Mouse (Mus musculus): ENCODE data around the gene Klf16. TPM values are rescaled to one million over a fixed set of nuclear protein-coding genes. Genes with fewer than 3 reads are reported as not detected.

The Klf16 gene
- polyA plus RNA-seq, 1 experiment from 2014 or later: 12.1 TPM

- Histone ChIP-seq H3K4me1 (replicated peaks; ENCODE audit: control insufficient read depth, insufficient read depth, low read length) (0 out of 2 replicates have a peak, but pooled peaks cover 4% of the 10 kb centered on the region), H3K4me3 (ENCODE audit: low read depth, low read length) (no peak overlapping the region), H3K4me2 (ENCODE audit: low read length) (no peak overlapping the region), H3K9me3 (ENCODE audit: control insufficient read depth, low read length) (no peaks in the 10 kb centered on the region), H3K9ac (ENCODE audit: low read length) (no peak overlapping the region), H3K27ac (ENCODE audit: low read depth) (no peak overlapping the region), H3K27me3 (replicated peaks; ENCODE audit: control insufficient read depth, insufficient read depth, low read length) (peaks cover 22% of the 10 kb centered on the region), H3K36me3 (ENCODE audit: control insufficient read depth, insufficient read depth, low read length) (no peaks in the 10 kb centered on the region)
- ATAC-seq (replicated peaks; ENCODE audit: low FRiP score, low TSS enrichment, low read depth): no peak
- DNase-seq (ENCODE audit: low spot score): no peak
- 89% methylated on average over 11 of the region's 11 CpGs for WGBS
Observed at GRCm38 (mm10) chr10:80532783-80533182, 44.3 kb downstream of the Klf16 start.

GRCm38 (mm10) chr10:80526172-80526571 lies 50.9 kb downstream of the Klf16 start:
- DNase-seq (ENCODE audit: low spot score) (no peak), ATAC-seq (replicated peaks; ENCODE audit: low FRiP score, low TSS enrichment, low read depth) (peak; percentile 84; the same call in 1 of the 2 replicates)
- no peak overlapping the region for H3K4me3 ChIP-seq (ENCODE audit: low read depth, low read length)
- H3K36me3 ChIP-seq (ENCODE audit: control insufficient read depth, insufficient read depth, low read length): no peaks in the 10 kb centered on the region
- 0 out of 2 replicates have a peak, but pooled peaks cover 4% of the 10 kb centered on the region for H3K9me3 ChIP-seq (ENCODE audit: control insufficient read depth, low read length)
- no peak overlapping the region for H3K27ac ChIP-seq (ENCODE audit: low read depth)
- peaks cover 8% of the 10 kb centered on the region; the same call in 1 of the 2 replicates for H3K4me1 ChIP-seq (replicated peaks; ENCODE audit: control insufficient read depth, insufficient read depth, low read length)
- H3K27me3 ChIP-seq (replicated peaks; ENCODE audit: control insufficient read depth, insufficient read depth, low read length): no peaks in the 10 kb centered on the region
- peak overlapping the region; percentile 5; the same call in 1 of the 2 replicates for H3K4me2 ChIP-seq (ENCODE audit: low read length)
- H3K9ac ChIP-seq (ENCODE audit: low read length): no peak overlapping the region
- WGBS: 16% methylated on average over 9 of the region's 9 CpGs

DNA sequence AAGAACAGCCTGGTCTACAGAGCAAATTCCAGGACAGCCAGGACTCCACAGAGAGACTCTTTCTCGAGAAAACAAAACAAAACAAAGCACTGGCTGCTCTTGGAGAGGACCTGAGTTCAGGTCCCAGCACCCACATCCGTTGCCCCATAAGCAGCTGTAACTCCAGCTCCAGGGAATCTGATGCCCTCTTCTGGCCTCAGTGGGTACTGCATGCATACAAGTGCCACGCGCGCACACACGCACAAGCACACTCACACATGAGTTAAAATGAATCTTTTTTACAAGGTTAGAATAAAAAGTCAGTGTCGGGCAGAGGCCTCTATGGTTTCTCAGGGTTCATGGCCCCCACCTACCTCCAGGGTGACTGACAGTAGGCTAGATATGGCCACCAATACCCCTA lies 53.8 kb downstream of the Klf16 start:
- no peak for DNase-seq (ENCODE audit: low spot score)
- no peak overlapping the region for H3K4me2 ChIP-seq (ENCODE audit: low read length)
- no peaks in the 10 kb centered on the region for H3K27me3 ChIP-seq (replicated peaks; ENCODE audit: control insufficient read depth, insufficient read depth, low read length)
- 89% methylated on average over 7 of the region's 7 CpGs for WGBS
- H3K36me3 ChIP-seq (ENCODE audit: control insufficient read depth, insufficient read depth, low read length): no peaks in the 10 kb centered on the region
- H3K27ac ChIP-seq (ENCODE audit: low read depth): no peak overlapping the region
- H3K9ac ChIP-seq (ENCODE audit: low read length): no peak overlapping the region
- H3K4me3 ChIP-seq (ENCODE audit: low read depth, low read length): no peak overlapping the region
- H3K4me1 ChIP-seq (replicated peaks; ENCODE audit: control insufficient read depth, insufficient read depth, low read length): peaks cover 8% of the 10 kb centered on the region; the same call in 1 of the 2 replicates
- ATAC-seq (replicated peaks; ENCODE audit: low FRiP score, low TSS enrichment, low read depth): no peak
- H3K9me3 ChIP-seq (ENCODE audit: control insufficient read depth, low read length): 0 out of 2 replicates have a peak, but pooled peaks cover 4% of the 10 kb centered on the region

DNA sequence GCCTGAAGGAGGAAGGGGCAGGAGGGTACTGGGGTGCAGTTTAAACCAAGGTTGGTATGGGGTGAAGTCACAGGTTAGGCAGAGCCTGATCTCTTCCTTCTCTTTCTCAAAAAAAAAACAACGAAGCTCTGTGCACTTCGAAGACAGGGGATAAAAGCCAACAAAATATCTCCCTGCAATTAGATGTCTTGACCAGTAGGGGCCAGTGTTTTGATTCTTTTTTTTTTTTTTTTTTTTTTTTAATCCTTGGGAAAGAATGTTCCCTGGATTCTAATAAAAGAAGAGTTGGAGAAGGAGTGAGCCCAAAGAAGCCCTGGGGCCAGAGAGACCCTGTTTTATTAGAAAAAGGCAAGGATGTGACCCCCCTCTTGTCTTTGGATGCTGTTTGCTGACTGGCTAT lies 57.8 kb downstream of the Klf16 start:
- ATAC-seq (replicated peaks; ENCODE audit: low FRiP score, low TSS enrichment, low read depth) (no peak), DNase-seq (ENCODE audit: low spot score) (no peak)
- H3K27me3 ChIP-seq (replicated peaks; ENCODE audit: control insufficient read depth, insufficient read depth, low read length): peaks cover 15% of the 10 kb centered on the region
- 71% methylated on average over 2 of the region's 2 CpGs for WGBS
- no peak overlapping the region for H3K4me2 ChIP-seq (ENCODE audit: low read length)
- H3K9me3 ChIP-seq (ENCODE audit: control insufficient read depth, low read length): 0 out of 2 replicates have a peak, but pooled peaks cover 4% of the 10 kb centered on the region
- H3K36me3 ChIP-seq (ENCODE audit: control insufficient read depth, insufficient read depth, low read length): no peaks in the 10 kb centered on the region
- H3K9ac ChIP-seq (ENCODE audit: low read length): no peak overlapping the region
- H3K4me1 ChIP-seq (replicated peaks; ENCODE audit: control insufficient read depth, insufficient read depth, low read length): no peaks in the 10 kb centered on the region
- H3K27ac ChIP-seq (ENCODE audit: low read depth): no peak overlapping the region
- H3K4me3 ChIP-seq (ENCODE audit: low read depth, low read length): no peak overlapping the region

Small RNA genes lying within 50 kb of the gene (microRNA-seq; reads per million reads assigned to microRNA genes)
- gene Mir6912: not detected

Other genes starting within 250 kb of the Klf16 start
- gene Pcsk4, start 247.8 kb downstream of the Klf16 start, polyA plus RNA-seq (2014; fragmentation: Nextera tagmentation; extraction: Ambion mirVana): 6.8 and 7.3 TPM in 2 replicates
- 42.4 and 58.1 TPM in 2 replicates for gene Reep6, start 247.4 kb downstream of the Klf16 start, polyA plus RNA-seq (2014; fragmentation: Nextera tagmentation; extraction: Ambion mirVana)
- gene Adamtsl5, start 228.9 kb downstream of the Klf16 start, polyA plus RNA-seq (2014; fragmentation: Nextera tagmentation; extraction: Ambion mirVana): 8.1 and 8.7 TPM in 2 replicates
- gene Plk5, start 220.9 kb downstream of the Klf16 start, polyA plus RNA-seq (2014; fragmentation: Nextera tagmentation; extraction: Ambion mirVana): 0.22 and 0.32 TPM in 2 replicates
- gene Mex3d, start 189.7 kb downstream of the Klf16 start, polyA plus RNA-seq (2014; fragmentation: Nextera tagmentation; extraction: Ambion mirVana): 5.3 and 6.7 TPM in 2 replicates
- 203 and 206 TPM in 2 replicates for gene Mbd3, start 177.8 kb downstream of the Klf16 start, polyA plus RNA-seq (2014; fragmentation: Nextera tagmentation; extraction: Ambion mirVana)
- gene Uqcr11, start 170.5 kb downstream of the Klf16 start, polyA plus RNA-seq (2014; fragmentation: Nextera tagmentation; extraction: Ambion mirVana): 941 and 1,108 TPM in 2 replicates
- 106 and 114 TPM in 2 replicates for gene Tcf3, start 143.7 kb downstream of the Klf16 start, polyA plus RNA-seq (2014; fragmentation: Nextera tagmentation; extraction: Ambion mirVana)
- 0.04 and 0.09 TPM in 2 replicates for gene Onecut3, start 82.5 kb downstream of the Klf16 start, polyA plus RNA-seq (2014; fragmentation: Nextera tagmentation; extraction: Ambion mirVana)
- gene Atp8b3, start 38.2 kb downstream of the Klf16 start, polyA plus RNA-seq (2014; fragmentation: Nextera tagmentation; extraction: Ambion mirVana): 0.18 and 0.32 TPM in 2 replicates
- 28.9 and 31.5 TPM in 2 replicates for gene Rexo1, start 15.8 kb downstream of the Klf16 start, polyA plus RNA-seq (2014; fragmentation: Nextera tagmentation; extraction: Ambion mirVana)
- gene Abhd17a, start 13.0 kb upstream of the Klf16 start, polyA plus RNA-seq (2014; fragmentation: Nextera tagmentation; extraction: Ambion mirVana): 99.4 and 114 TPM in 2 replicates
- 108 and 111 TPM in 2 replicates for gene Scamp4, start 25.6 kb upstream of the Klf16 start, polyA plus RNA-seq (2014; fragmentation: Nextera tagmentation; extraction: Ambion mirVana)
- gene Adat3, start 25.6 kb upstream of the Klf16 start, polyA plus RNA-seq (2014; fragmentation: Nextera tagmentation; extraction: Ambion mirVana): 9.2 and 10.1 TPM in 2 replicates
- 3.0 and 3.1 TPM in 2 replicates for gene Gm49322, start 28.7 kb upstream of the Klf16 start, polyA plus RNA-seq (2014; fragmentation: Nextera tagmentation; extraction: Ambion mirVana)
- gene Csnk1g2, start 45.5 kb upstream of the Klf16 start, polyA plus RNA-seq (2014; fragmentation: Nextera tagmentation; extraction: Ambion mirVana): 66.5 and 116 TPM in 2 replicates
- gene Btbd2, start 79.8 kb upstream of the Klf16 start, polyA plus RNA-seq (2014; fragmentation: Nextera tagmentation; extraction: Ambion mirVana): 55.8 and 73.1 TPM in 2 replicates
- 68.2 and 71.1 TPM in 2 replicates for gene Mknk2, start 100.8 kb upstream of the Klf16 start, polyA plus RNA-seq (2014; fragmentation: Nextera tagmentation; extraction: Ambion mirVana)
- 38.6 and 47.1 TPM in 2 replicates for gene Mob3a, start 124.7 kb upstream of the Klf16 start, polyA plus RNA-seq (2014; fragmentation: Nextera tagmentation; extraction: Ambion mirVana)
- gene Izumo4, start 124.9 kb upstream of the Klf16 start, polyA plus RNA-seq (2014; fragmentation: Nextera tagmentation; extraction: Ambion mirVana): 15.5 and 15.9 TPM in 2 replicates
- 74.1 and 77.4 TPM in 2 replicates for gene Ap3d1, start 164.9 kb upstream of the Klf16 start, polyA plus RNA-seq (2014; fragmentation: Nextera tagmentation; extraction: Ambion mirVana)
- 21.1 and 22.7 TPM in 2 replicates for gene Dot1l, start 177.9 kb upstream of the Klf16 start, polyA plus RNA-seq (2014; fragmentation: Nextera tagmentation; extraction: Ambion mirVana)
- 85.4 and 89.3 TPM in 2 replicates for gene Sf3a2, start 220.9 kb upstream of the Klf16 start, polyA plus RNA-seq (2014; fragmentation: Nextera tagmentation; extraction: Ambion mirVana)
- gene Plekhj1, start 221.3 kb upstream of the Klf16 start, polyA plus RNA-seq (2014; fragmentation: Nextera tagmentation; extraction: Ambion mirVana): 125 TPM in 2 replicates
- 0.11 TPM in 1 of 2 replicates, not detected in the other for gene Amh, start 227.9 kb upstream of the Klf16 start, polyA plus RNA-seq (2014; fragmentation: Nextera tagmentation; extraction: Ambion mirVana)
- gene Jsrp1, start 236.2 kb upstream of the Klf16 start, polyA plus RNA-seq (2014; fragmentation: Nextera tagmentation; extraction: Ambion mirVana): 0.83 and 0.95 TPM in 2 replicates
- 1,692 and 1,787 TPM in 2 replicates for gene Oaz1, start 249.3 kb upstream of the Klf16 start, polyA plus RNA-seq (2014; fragmentation: Nextera tagmentation; extraction: Ambion mirVana)